Mouse (Mus musculus) ES-E14 (cell line): Measurements from ENCODE around the gene BC107364. TPM values are rescaled to one million over a fixed set of nuclear protein-coding genes. Genes with fewer than 3 reads are reported as not detected.
"Not testable (repeated sequence)": the region's sequence is repeated elsewhere in the genome, so short reads cannot be mapped to it uniquely, and the experiment has no call there.

Source experiments
- DNase-seq: peaks from one replicate; pipeline ENCODE4 v3.0.0-alpha.2; 2013; ENCODE audit warnings: low read depth, low spot score
- H3K27ac ChIP-seq: 2 replicates; pipeline ENCODE4 v1.5.1; 2012; ENCODE audit warnings: low read depth, mild to moderate bottlenecking, low read length, moderate library complexity, mixed read lengths; ENCODE audit not compliant: poor library complexity, insufficient read depth, severe bottlenecking
- H3K36me3 ChIP-seq: 2 replicates; pipeline ENCODE4 v1.6.1; 2012; ENCODE audit warnings: mild to moderate bottlenecking, low read length, moderate library complexity, mixed read lengths; ENCODE audit not compliant: control insufficient read depth, poor library complexity, insufficient read depth, severe bottlenecking
- H3K4me1 ChIP-seq, 2 experiments: fragments of 150-350 bp in 1 of 2; sonication (generic) in 1 of 2; 2 replicates each; pipeline ENCODE4 v1.6.1; 2012; ENCODE audit warnings: low read length in 2 of 2, mild to moderate bottlenecking in 1 of 2, mixed read lengths in 1 of 2; ENCODE audit not compliant: control insufficient read depth in 2 of 2, insufficient read depth in 2 of 2, poor library complexity in 1 of 2
- H3K4me3 ChIP-seq, 2 experiments: fragments of 150-350 bp in 1 of 2; sonication (generic) in 1 of 2; 2 replicates each; pipeline ENCODE4 v1.5.1; 2012; ENCODE audit warnings: low read length in 2 of 2, low read depth in 1 of 2, mild to moderate bottlenecking in 1 of 2, mixed read lengths in 1 of 2; ENCODE audit not compliant: insufficient read depth in 1 of 2, poor library complexity in 1 of 2, severe bottlenecking in 1 of 2
- H3K9ac ChIP-seq: 2 replicates; pipeline ENCODE4 v1.6.1; 2012; ENCODE audit warnings: low read depth, mild to moderate bottlenecking, low read length, mixed read lengths; ENCODE audit not compliant: poor library complexity, insufficient read depth, severe bottlenecking
- H3K9me3 ChIP-seq: fragments of 150-350 bp; sonication (generic); 2 replicates; pipeline ENCODE4 v1.6.1; 2012; ENCODE audit warnings: low read depth, mild to moderate bottlenecking, low read length; ENCODE audit not compliant: control insufficient read depth, insufficient read depth
- CHD2 ChIP-seq: IDR thresholded peaks from 2 replicates; pipeline ENCODE4 v1.6.1; 2014; ENCODE audit warnings: mild to moderate bottlenecking, low read depth, low read length, inconsistent platforms
- HCFC1 ChIP-seq: IDR thresholded peaks from 2 replicates; pipeline ENCODE4 v1.6.1; 2012; ENCODE audit warnings: low read length, inconsistent platforms, borderline replicate concordance; ENCODE audit not compliant: insufficient read depth
- MAFK ChIP-seq: IDR thresholded peaks from 2 replicates; pipeline ENCODE4 v1.6.1; 2014; ENCODE audit warnings: mild to moderate bottlenecking, low read depth, low read length, inconsistent platforms; ENCODE audit not compliant: insufficient read depth
- ZC3H11A ChIP-seq: IDR thresholded peaks from 2 replicates; pipeline ENCODE4 v1.6.1; 2012; ENCODE audit warnings: low read depth, mild to moderate bottlenecking, inconsistent platforms, low read length, borderline replicate concordance
- ZNF384 ChIP-seq: IDR thresholded peaks from 2 replicates; pipeline ENCODE4 v1.6.1; 2012; ENCODE audit warnings: low read depth, low read length, inconsistent platforms
- in situ Hi-C, 2 experiments: fragments of 600-800 bp; cut with MboI; formaldehyde crosslinking; loops; one replicate each; pipeline ENCODE4 v1.15.1; 2025; ENCODE audit warnings: low sequenced_read_pairs in 2 of 2, inconsistent platforms in 1 of 2; ENCODE audit not compliant: unreplicated experiment in 2 of 2
- total RNA-seq: library from RNA; depleted of rRNA; stranded (reverse); fragments of 300-350 nt; gene quantifications from 2 replicates; pipeline ENCODE4 v1.2.3, GENCODE M21; 2012

Gene BC107364
- total RNA-seq, 1 experiment = not detected

DNA sequence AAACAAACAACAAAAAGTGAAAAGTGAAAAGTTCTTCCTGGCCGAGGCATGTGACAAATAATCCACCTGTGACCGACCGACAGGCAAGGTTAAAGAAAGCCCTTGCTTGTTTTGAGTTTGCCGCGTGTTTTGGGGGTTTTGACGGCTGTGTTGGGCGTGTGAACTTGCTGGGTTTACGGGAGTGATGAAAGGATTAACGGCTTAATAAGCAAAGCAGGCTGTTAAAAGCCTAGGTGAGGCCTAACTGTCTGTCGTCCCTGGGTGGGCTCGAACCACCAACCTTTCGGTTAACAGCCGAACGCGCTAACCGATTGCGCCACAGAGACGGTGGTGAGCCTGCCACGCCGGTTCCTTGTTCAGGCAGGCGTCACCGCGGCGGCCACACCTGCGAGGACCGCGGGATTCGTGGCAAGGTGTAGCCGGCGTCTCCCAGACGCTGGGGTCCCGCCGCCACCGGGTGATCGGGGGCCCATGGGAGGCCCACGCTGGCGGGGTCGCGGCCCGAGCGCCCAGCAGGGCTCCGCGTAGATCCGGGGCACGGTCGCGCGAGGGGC, 6.9 kb upstream of the BC107364 start:
- H3K9me3 ChIP-seq, H3K9ac ChIP-seq, H3K27ac ChIP-seq, DNase-seq, H3K36me3 ChIP-seq, H3K4me3 ChIP-seq, in situ Hi-C loops, H3K4me1 ChIP-seq: not testable (repeated sequence)

DNA sequence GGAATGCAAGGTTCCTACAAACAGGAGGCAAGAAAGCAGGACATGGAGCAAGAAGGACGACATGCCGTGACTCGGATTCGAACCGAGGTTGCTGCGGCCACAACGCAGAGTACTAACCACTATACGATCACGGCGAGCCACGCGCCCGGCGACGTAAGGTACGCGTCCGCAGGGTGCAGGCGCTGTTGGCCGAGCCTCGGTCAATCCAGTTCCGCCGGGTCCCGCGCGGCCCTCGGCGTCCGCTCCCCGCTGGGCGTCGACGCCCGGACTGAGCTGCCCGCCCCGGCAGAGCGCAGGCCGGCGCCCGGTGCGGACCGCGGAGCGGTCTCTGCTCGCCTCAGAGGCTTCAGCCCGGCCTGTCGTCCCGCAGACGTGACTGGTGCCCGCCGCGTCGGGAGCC, 5.9 kb upstream of the BC107364 start:
- H3K27ac ChIP-seq, H3K36me3 ChIP-seq, H3K4me1 ChIP-seq, in situ Hi-C loops, H3K9me3 ChIP-seq, H3K9ac ChIP-seq, DNase-seq, H3K4me3 ChIP-seq: not testable (repeated sequence)

- H3K36me3 ChIP-seq, H3K4me3 ChIP-seq, DNase-seq, H3K4me1 ChIP-seq, H3K9me3 ChIP-seq, H3K9ac ChIP-seq, in situ Hi-C loops, H3K27ac ChIP-seq: not testable (repeated sequence)
Measured at GRCm38 (mm10) chr3:96451181-96451737, 847 bp downstream of the BC107364 start.

DNA sequence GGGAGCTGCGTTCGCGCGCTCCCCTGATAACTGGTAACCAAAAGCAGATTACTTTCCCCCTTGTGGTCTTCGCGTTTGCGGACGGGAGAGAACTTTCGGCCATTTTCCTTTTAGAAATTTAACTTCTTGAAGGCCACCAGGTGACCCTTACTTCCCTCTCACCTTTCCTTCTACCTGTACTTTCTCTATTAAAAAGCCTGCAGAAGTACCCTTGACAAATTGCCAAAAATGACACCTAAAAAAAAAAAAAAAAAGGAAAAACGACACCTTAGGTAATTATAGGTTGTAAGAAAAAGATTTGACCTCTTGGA, 1.6 kb downstream of the BC107364 start:
- H3K9ac ChIP-seq, H3K9me3 ChIP-seq, H3K36me3 ChIP-seq, H3K27ac ChIP-seq, DNase-seq, H3K4me1 ChIP-seq, H3K4me3 ChIP-seq, in situ Hi-C loops: not testable (repeated sequence)

GRCm38 (mm10) chr3:96449762-96450585, 2.1 kb downstream of the BC107364 start:
- H3K36me3 ChIP-seq, DNase-seq, H3K9me3 ChIP-seq, H3K27ac ChIP-seq, H3K9ac ChIP-seq, H3K4me1 ChIP-seq, H3K4me3 ChIP-seq: not testable (repeated sequence)
- in situ Hi-C loops = loop anchor here in 1 of 2 experiments (25.0 kb wide), 1 partner anchor 113 kb away; no protein-coding TSS in a partner anchor

- TF ChIP-seq ZC3H11A (no peak), CHD2 (no peak), ZNF384 (no peak), HCFC1 (no peak), MAFK (no peak)
- in situ Hi-C loops = loop anchor here in 1 of 2 experiments (25.0 kb wide), 1 partner anchor 108 kb away; no protein-coding TSS in a partner anchor
- H3K27ac ChIP-seq = no peak overlapping the region
- H3K9me3 ChIP-seq = no peaks in the 10 kb centered on the region
- H3K4me1 ChIP-seq = peaks cover 4 to 8% of the 10 kb centered on the region in 2 experiments; a peak in 3 of 4 replicates
- H3K36me3 ChIP-seq = no peaks in the 10 kb centered on the region
- no peak overlapping the region for H3K9ac ChIP-seq
- DNase-seq = no peak
- no peak overlapping the region for H3K4me3 ChIP-seq
Measured at GRCm38 (mm10) chr3:96445436-96445835, 6.7 kb downstream of the BC107364 start.
